ENCODE assay signal across 31 mouse cellular contexts in genomic region chr1:36630053-36630739, GRCm38 (mm10). TPM values are rescaled to one million over a fixed set of nuclear protein-coding genes. Genes with fewer than 3 reads are reported as not detected.
DNase-seq lines count a peak whose midpoint lies in the region; ATAC-seq lines count a peak whose summit lies in the region.
"Had no signal": no experiment of that assay in that cellular context is flagged by ENCODE, and none has a peak within 500 bp of the region (broad histone marks: within the 10 kb centered on the region; RNA-seq: fewer than 3 reads in every experiment).

No protein-coding gene starts in this region.

- DNase-seq in kidney, adult 11 months: no peak
- DNase-seq in ES-CJ7 (ENCODE audit: low read depth, low spot score) (peak; percentile 26), ZHBTc4 (ENCODE audit: low read depth, low spot score) (peak; percentile 34)
- DNase-seq in cerebellum, adult 8-10 months: no peak
- DNase-seq in thymus, postnatal 14 days: no peak
- DNase-seq: B cell, adult 2 months; cerebellum, adult 11 months; cerebellum, adult 9-11 months; gastrocnemius, postnatal 25 days; heart, adult 2 months; heart, postnatal 14 days; kidney, adult 8-10 months; kidney, postnatal 10 days; layer of hippocampus, postnatal 36 days; left cerebral cortex, postnatal 4 days; liver, postnatal 0 days; retina, postnatal 1 day; right cerebral cortex, postnatal 14 days; thymus, postnatal 25 days had no signal

- H3K4me3 ChIP-seq in kidney, embryonic 15.5 days (replicated peaks): no peak overlapping the region
- H3K4me3 ChIP-seq: embryonic facial prominence, embryonic 12.5 days; forebrain, embryonic 10.5 days; forebrain, embryonic 15.5 days; heart, adult 2 months; intestine, embryonic 15.5 days; liver, embryonic 12.5 days; megakaryocyte, embryonic 14.5 days; midbrain, embryonic 15.5 days; neural tube, embryonic 15.5 days had no signal

- H3K27ac ChIP-seq in kidney, embryonic 15.5 days: peak overlapping the region; percentile 45; the same call in 1 of the 2 replicates
- H3K27ac ChIP-seq: embryonic facial prominence, embryonic 12.5 days; forebrain, embryonic 10.5 days; forebrain, embryonic 15.5 days; heart, adult 2 months; intestine, embryonic 15.5 days; liver, embryonic 12.5 days; midbrain, embryonic 15.5 days; neural tube, embryonic 15.5 days had no signal

- H3K9ac ChIP-seq in kidney, embryonic 15.5 days: no peak overlapping the region
- H3K9ac ChIP-seq: embryonic facial prominence, embryonic 12.5 days; forebrain, embryonic 15.5 days; intestine, embryonic 15.5 days; liver, embryonic 12.5 days; liver, postnatal 0 days; midbrain, embryonic 15.5 days; neural tube, embryonic 15.5 days had no signal

- H3K9me3 ChIP-seq in kidney, embryonic 15.5 days (replicated peaks): no peaks in the 10 kb centered on the region
- H3K9me3 ChIP-seq: embryonic facial prominence, embryonic 12.5 days; forebrain, embryonic 10.5 days; forebrain, embryonic 15.5 days; G1E; intestine, embryonic 15.5 days; liver, embryonic 12.5 days; midbrain, embryonic 15.5 days; neural tube, embryonic 15.5 days had no signal

- peaks cover 31% of the 10 kb centered on the region for H3K4me1 ChIP-seq in kidney, embryonic 15.5 days
- H3K4me1 ChIP-seq: liver, embryonic 12.5 days; midbrain, embryonic 15.5 days had no signal

- no peaks in the 10 kb centered on the region for H3K36me3 ChIP-seq in kidney, embryonic 15.5 days
- H3K36me3 ChIP-seq: embryonic facial prominence, embryonic 12.5 days; forebrain, embryonic 10.5 days; forebrain, embryonic 15.5 days; G1E; intestine, embryonic 15.5 days; liver, embryonic 12.5 days; midbrain, embryonic 15.5 days; neural tube, embryonic 15.5 days had no signal

- WGBS in kidney, embryonic 15.5 days: 59% methylated on average over 3 of the region's 3 CpGs

- H3K27me3 ChIP-seq in kidney, embryonic 15.5 days: no peaks in the 10 kb centered on the region
- H3K27me3 ChIP-seq: embryonic facial prominence, embryonic 12.5 days; forebrain, embryonic 15.5 days; intestine, embryonic 15.5 days; midbrain, embryonic 15.5 days; neural tube, embryonic 15.5 days had no signal

- H3K4me2 ChIP-seq in kidney, embryonic 15.5 days: no peak overlapping the region
- H3K4me2 ChIP-seq: embryonic facial prominence, embryonic 12.5 days; forebrain, embryonic 15.5 days; intestine, embryonic 15.5 days; liver, embryonic 12.5 days; midbrain, embryonic 15.5 days; neural tube, embryonic 15.5 days had no signal

- ATAC-seq in kidney, embryonic 15.5 days (replicated peaks; ENCODE audit: low FRiP score): no peak
- ATAC-seq in megakaryocyte, adult 5-6 weeks (ENCODE audit: poor library complexity, severe bottlenecking): peak; percentile 71
- ATAC-seq: forebrain, embryonic 15.5 days; hindbrain, embryonic 16.5 days; intestine, embryonic 15.5 days; liver, embryonic 12.5 days; liver, postnatal 0 days; midbrain, embryonic 15.5 days had no signal

RNA-seq across cellular contexts. Expression of gene Fam178b, which starts 52.8 kb away (rescaled TPM):
- polyA plus RNA-seq in kidney, embryonic 15.5 days (2015; fragmentation: Nextera tagmentation; extraction: Ambion mirVana): 0.67 and 1.3 TPM in 2 replicates
- total RNA-seq in megakaryocyte, adult 5-6 weeks (2015): 0.62 TPM in 1 of 2 replicates, not detected in the other
- not detected in 2 replicates for total RNA-seq in megakaryocyte, adult 5-6 weeks (2017)
- total RNA-seq: G1E; layer of hippocampus, postnatal 36 days; left cerebral cortex, postnatal 4 days had no signal
- polyA plus RNA-seq: forebrain, embryonic 15.5 days; G1E; liver, embryonic 12.5 days; midbrain, embryonic 15.5 days had no signal

Comparison
In these comparisons a context has a peak if more than half of its experiments do, and no peak if none do; other contexts are left out.
1. DNase-seq: peak in ES-CJ7 (single experiment) and ZHBTc4 (single experiment); none in kidney, adult 11 months (single experiment), cerebellum, adult 8-10 months (single experiment) and thymus, postnatal 14 days (single experiment).